Mouse (Mus musculus) Patski (cell line): ENCODE data around the gene Ppp4r4. TPM values are rescaled to one million over a fixed set of nuclear protein-coding genes. Genes with fewer than 3 reads are reported as not detected.
"Not testable (repeated sequence)": the region's sequence is repeated elsewhere in the genome, so short reads cannot be mapped to it uniquely, and the experiment has no call there.

Experiments
- ATAC-seq: fragments of 100-300 bp; one replicate; pipeline ENCODE4 v1.8.0; 2021
- CTCF ChIA-PET: fragments of 350-600 bp; sonication (Branson Sonifier 250); formaldehyde crosslinking; loops from one replicate; lab custom pipeline; 2022; ENCODE audit warnings: inconsistent platforms; lab: Charles Lee
- POLR2A ChIA-PET: fragments of 350-600 bp; sonication (Branson Sonifier 250); formaldehyde crosslinking; loops from one replicate; lab custom pipeline; 2022; ENCODE audit warnings: antibody characterized with exemption, inconsistent platforms; lab: Charles Lee
- DNase-seq: peaks from one replicate; pipeline ENCODE4 v3.0.0-alpha.2; 2011; ENCODE audit warnings: low read depth, low spot score
- H3K27me3 ChIP-seq: fragments of 371-371 bp; one replicate; pipeline ENCODE4 v1.5.1; 2021
- CTCF ChIP-seq: fragments of 100-300 bp; IDR thresholded peaks from one replicate; pipeline ENCODE4 v1.5.1; 2021
- in situ Hi-C: fragments of 300-500 bp; cut with MboI; formaldehyde crosslinking; loops from 3 replicates; pipeline ENCODE4 v1.11.1; 2018; ENCODE audit warnings: low pct_unique_long_range_greater_than_20kb, mixed read lengths
- polyA plus RNA-seq: library from polyadenylated mRNA; unstranded; gene quantifications from one replicate; pipeline ENCODE4 v1.2.3, GENCODE M21; 2021

Gene Ppp4r4
- polyA plus RNA-seq, 1 experiment from 2014 or later = 10.6 TPM

- in situ Hi-C loops = loop anchor here (5.0 to 25.0 kb wide), 3 partner anchors 74 to 409 kb away; partner anchors contain the start of gene Serpina1e
- no peak for TF ChIP-seq CTCF
- POLR2A ChIA-PET = no interaction called here
- H3K27me3 ChIP-seq = no peaks in the 10 kb centered on the region
- DNase-seq (no peak), ATAC-seq (no peak)
- CTCF ChIA-PET = interaction anchor here (1.7 to 2.2 kb wide), 2 partner anchors 8 to 61 kb away, joined by 3 to 11 read pairs; no protein-coding TSS in a partner anchor
Measured at GRCm38 (mm10) chr12:103553497-103553896, 21.4 kb downstream of the Ppp4r4 start.

GRCm38 (mm10) chr12:103556856-103557255 is 24.8 kb downstream of the Ppp4r4 start:
- ChIA-PET CTCF (interaction anchor here (1.0 to 1.6 kb wide), 2 partner anchors 12 to 29 kb away, joined by 3 read pairs; no protein-coding TSS in a partner anchor), POLR2A (no interaction called here)
- in situ Hi-C loops = loop anchor here (10.0 to 25.0 kb wide), 2 partner anchors 148 to 405 kb away; partner anchors contain the start of gene Serpina1e
- ATAC-seq (no peak), DNase-seq (no peak)
- H3K27me3 ChIP-seq = no peaks in the 10 kb centered on the region
- TF ChIP-seq CTCF = no peak

GRCm38 (mm10) chr12:103564726-103565125 is 32.6 kb downstream of the Ppp4r4 start:
- POLR2A ChIA-PET = no interaction called here
- no peaks in the 10 kb centered on the region for H3K27me3 ChIP-seq
- no peak for ATAC-seq
- in situ Hi-C loops = loop anchor here (25.0 kb wide), 1 partner anchor 398 kb away; the partner anchor contains the start of gene Serpina1e
- CTCF ChIA-PET = interaction anchor here (1.9 kb wide), 1 partner anchor 21 kb away, joined by 5 read pairs; no protein-coding TSS in a partner anchor
- DNase-seq = no peak
- no peak for TF ChIP-seq CTCF

- CTCF ChIA-PET = interaction anchor here (0.8 to 1.9 kb wide), 2 partner anchors 21 to 26 kb away, joined by 3 to 5 read pairs; no protein-coding TSS in a partner anchor
- DNase-seq (peak; percentile 37), ATAC-seq (peak; percentile 99)
- in situ Hi-C loops = loop anchor here (25.0 kb wide), 1 partner anchor 397 kb away; the partner anchor contains the start of gene Serpina1e
- H3K27me3 ChIP-seq = no peaks in the 10 kb centered on the region
- POLR2A ChIA-PET = no interaction called here
- TF ChIP-seq CTCF = no peak
Measured at GRCm38 (mm10) chr12:103565151-103565550, 33.1 kb downstream of the Ppp4r4 start.

GRCm38 (mm10) chr12:103567129-103567528 is 35.0 kb downstream of the Ppp4r4 start:
- no peaks in the 10 kb centered on the region for H3K27me3 ChIP-seq
- in situ Hi-C loops = loop anchor here (25.0 kb wide), 1 partner anchor 395 kb away; the partner anchor contains the start of gene Serpina1e
- ATAC-seq (no peak), DNase-seq (no peak)
- CTCF ChIA-PET = interaction anchor here (1.8 kb wide), 1 partner anchor 22 kb away, joined by 7 read pairs; no protein-coding TSS in a partner anchor
- peak; percentile 67 for TF ChIP-seq CTCF
- POLR2A ChIA-PET = no interaction called here

- no peak for TF ChIP-seq CTCF
- in situ Hi-C loops = loop anchor here (25.0 kb wide), 1 partner anchor 393 kb away; the partner anchor contains the start of gene Serpina1e
- H3K27me3 ChIP-seq = no peaks in the 10 kb centered on the region
- CTCF ChIA-PET = interaction anchor here (0.9 to 1.2 kb wide), 4 partner anchors 25 to 141 kb away, joined by 3 to 6 read pairs (median 3); partner anchors contain the start of gene Serpina10
- no peak for ATAC-seq
- POLR2A ChIA-PET = no interaction called here
- DNase-seq = no peak
Measured at GRCm38 (mm10) chr12:103569690-103570089, 37.6 kb downstream of the Ppp4r4 start.

GRCm38 (mm10) chr12:103578148-103578547 is 46.1 kb downstream of the Ppp4r4 start:
- POLR2A ChIA-PET, CTCF ChIA-PET, ATAC-seq, H3K27me3 ChIP-seq, in situ Hi-C loops, DNase-seq: not testable (repeated sequence)

- in situ Hi-C loops = no loop called here
- no peak for TF ChIP-seq CTCF
- no peaks in the 10 kb centered on the region for H3K27me3 ChIP-seq
- ATAC-seq = no peak
- no peak for DNase-seq
- ChIA-PET CTCF (no interaction called here), POLR2A (no interaction called here)
Measured at GRCm38 (mm10) chr12:103583771-103584170, 51.7 kb downstream of the Ppp4r4 start.

- POLR2A ChIA-PET = no interaction called here
Measured at GRCm38 (mm10) chr12:103598411-103598810, 66.3 kb downstream of the Ppp4r4 start.

GRCm38 (mm10) chr12:103600364-103600763 is 68.3 kb downstream of the Ppp4r4 start:
- DNase-seq = no peak
- TF ChIP-seq CTCF = no peak

More at GRCm38 (mm10) chr12:103598411-103598810, 66.3 kb downstream of the Ppp4r4 start:
- no peak for TF ChIP-seq CTCF
- in situ Hi-C loops = no loop called here
- no peaks in the 10 kb centered on the region for H3K27me3 ChIP-seq
- DNase-seq (no peak), ATAC-seq (no peak)
- CTCF ChIA-PET = no interaction called here

GRCm38 (mm10) chr12:103601839-103602238 is 69.8 kb downstream of the Ppp4r4 start:
- no peak for TF ChIP-seq CTCF
- no peak for DNase-seq

More at GRCm38 (mm10) chr12:103600364-103600763, 68.3 kb downstream of the Ppp4r4 start:
- in situ Hi-C loops = no loop called here
- ATAC-seq = no peak
- ChIA-PET CTCF (no interaction called here), POLR2A (no interaction called here)
- no peaks in the 10 kb centered on the region for H3K27me3 ChIP-seq

More at GRCm38 (mm10) chr12:103601839-103602238, 69.8 kb downstream of the Ppp4r4 start:
- ChIA-PET POLR2A (no interaction called here), CTCF (no interaction called here)
- in situ Hi-C loops = no loop called here
- ATAC-seq = no peak
- no peaks in the 10 kb centered on the region for H3K27me3 ChIP-seq
